Mouse (Mus musculus) monocyte, adult 5-6 weeks (primary cell): ENCODE data around the gene Drc7. TPM values are rescaled to one million over a fixed set of nuclear protein-coding genes. Genes with fewer than 3 reads are reported as not detected.

Source experiments
- ATAC-seq: fragments of 153-309, 156-312 bp; replicated peaks from 2 replicates; pipeline ENCODE4 v1.8.0; 2017; ENCODE audit warnings: mild to moderate bottlenecking; ENCODE audit not compliant: low TSS enrichment, insufficient number of reproducible peaks, severe bottlenecking, poor library complexity, low FRiP score
- total RNA-seq: library from RNA; stranded (forward); fragments of 200-1000, 200-491, 200-594 nt; gene quantifications from 3 replicates; pipeline ENCODE4 v1.2.3, GENCODE M21; 2017

The Drc7 gene
- total RNA-seq, 1 experiment from 2014 or later = not detected

DNA sequence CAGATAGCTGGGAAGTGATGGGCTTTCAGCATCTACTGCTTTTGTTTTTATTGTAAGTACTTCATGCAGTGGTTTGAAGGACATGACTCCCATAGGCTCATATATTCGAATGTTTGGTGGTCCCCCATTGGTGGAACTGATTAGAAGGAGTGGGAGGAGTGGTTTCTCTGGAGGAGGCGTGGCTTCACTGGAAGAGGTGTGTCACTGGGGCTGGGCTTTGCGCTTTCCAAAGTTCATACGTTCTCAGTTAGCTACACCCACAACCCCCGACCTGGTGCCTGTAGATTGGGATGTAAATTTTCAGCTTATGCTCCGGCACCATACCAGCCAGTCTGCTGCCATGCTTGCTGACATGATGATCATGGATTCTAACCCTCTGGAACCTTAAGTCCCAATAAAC lies 465 bp upstream of the Drc7 start:
- no peak for ATAC-seq

GRCm38 (mm10) chr8:95056414-95056813 lies 1.5 kb downstream of the Drc7 start:
- no peak for ATAC-seq

GRCm38 (mm10) chr8:95058661-95059060 lies 3.8 kb downstream of the Drc7 start:
- ATAC-seq = no peak

GRCm38 (mm10) chr8:95059812-95060533 lies 5.1 kb downstream of the Drc7 start:
- ATAC-seq = no peak

GRCm38 (mm10) chr8:95064531-95064930 lies 9.6 kb downstream of the Drc7 start:
- ATAC-seq = no peak

GRCm38 (mm10) chr8:95067582-95067981 lies 12.7 kb downstream of the Drc7 start:
- 0 out of 2 replicates have a peak, but pooled peaks have one; percentile 62 for ATAC-seq

- ATAC-seq = no peak
Observed at GRCm38 (mm10) chr8:95075504-95075903, 20.6 kb downstream of the Drc7 start.

- ATAC-seq = no peak
Observed at GRCm38 (mm10) chr8:95076151-95076550, 21.2 kb downstream of the Drc7 start.

GRCm38 (mm10) chr8:95078055-95078454 lies 23.2 kb downstream of the Drc7 start:
- ATAC-seq = no peak

GRCm38 (mm10) chr8:95079305-95079704 lies 24.4 kb downstream of the Drc7 start:
- ATAC-seq = no peak

GRCm38 (mm10) chr8:95080381-95081341 lies 25.8 kb downstream of the Drc7 start, which contains the start of gene Katnb1:
TSS of gene Katnb1 (plus strand) at chr8:95081186.
- ATAC-seq = peak; percentile 85

- no peak for ATAC-seq
Observed at GRCm38 (mm10) chr8:95081650-95082049, 26.7 kb downstream of the Drc7 start.

- no peak for ATAC-seq
Observed at GRCm38 (mm10) chr8:95084261-95084660, 29.4 kb downstream of the Drc7 start.

- no peak for ATAC-seq
Observed at GRCm38 (mm10) chr8:95084744-95085431, 30.0 kb downstream of the Drc7 start.

DNA sequence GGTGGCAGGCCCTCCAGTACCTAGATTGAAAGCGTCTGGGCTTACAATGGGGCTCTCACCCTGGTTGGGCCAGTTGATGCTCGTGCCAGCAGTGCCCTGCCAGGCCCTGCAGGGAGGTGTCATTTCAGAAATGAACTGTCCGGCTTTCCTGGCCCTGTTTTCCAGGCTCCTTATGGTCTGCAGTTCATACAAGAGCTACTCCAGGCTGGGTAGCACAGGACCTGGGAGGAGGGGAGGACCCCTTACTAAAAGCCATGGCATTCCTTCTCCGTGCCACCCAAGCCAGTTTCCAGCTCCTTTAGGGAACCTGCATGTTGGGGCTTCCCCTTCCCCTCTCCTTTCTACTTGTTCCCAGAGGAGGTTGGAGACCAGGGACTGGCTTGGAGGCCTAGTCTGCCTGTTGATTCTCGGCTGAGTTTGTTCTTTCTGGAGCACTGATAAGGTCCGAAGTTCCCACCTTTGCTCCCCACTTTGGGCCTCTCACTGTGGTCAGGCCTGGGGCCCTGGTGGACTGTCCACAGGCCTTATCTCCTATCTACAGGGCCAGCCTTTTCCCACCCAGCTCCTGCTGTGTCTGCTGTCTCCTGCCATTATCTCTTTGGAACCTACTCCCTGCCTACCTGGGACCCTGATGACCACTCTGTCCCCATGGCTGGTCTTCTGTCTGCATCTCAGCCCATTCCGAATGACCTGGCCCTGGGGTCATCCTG lies 30.7 kb downstream of the Drc7 start:
- no peak for ATAC-seq

DNA sequence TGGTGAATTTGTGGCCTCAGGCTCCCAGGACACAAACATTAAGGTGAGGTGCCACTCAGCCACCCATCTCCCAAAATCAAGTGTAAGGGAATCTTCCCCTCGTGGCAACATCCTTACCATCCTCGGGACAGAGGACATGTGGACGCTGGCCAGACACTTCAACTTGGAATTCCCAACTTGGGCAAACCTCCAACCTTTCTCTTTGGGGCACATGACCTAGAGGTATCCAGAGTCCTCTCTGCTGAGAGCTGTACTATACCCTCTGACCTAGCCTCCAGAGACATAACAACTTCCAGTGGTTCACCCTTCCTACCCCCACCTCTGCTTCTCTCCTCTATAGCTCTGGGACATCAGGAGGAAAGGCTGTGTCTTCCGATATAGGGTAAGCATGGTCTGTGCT lies 38.7 kb downstream of the Drc7 start:
- no peak for ATAC-seq

GRCm38 (mm10) chr8:95099009-95099408 lies 44.1 kb downstream of the Drc7 start:
- no peak for ATAC-seq

- ATAC-seq = no peak
Observed at GRCm38 (mm10) chr8:95101972-95102371, 47.1 kb downstream of the Drc7 start.

GRCm38 (mm10) chr8:95107306-95107705 lies 52.4 kb downstream of the Drc7 start:
- ATAC-seq = no peak
